Mouse (Mus musculus): ENCODE measurements at regions not wholly inside any gene's neighbourhood (a gene's known extent, or its start where the extent isn't known, plus 50 kb on each side); places are given as distances from the start of the nearest gene placed in this dataset.
A peak's percentile ranks its signal among the peaks of the same experiment; 100 is the strongest.

DNA sequence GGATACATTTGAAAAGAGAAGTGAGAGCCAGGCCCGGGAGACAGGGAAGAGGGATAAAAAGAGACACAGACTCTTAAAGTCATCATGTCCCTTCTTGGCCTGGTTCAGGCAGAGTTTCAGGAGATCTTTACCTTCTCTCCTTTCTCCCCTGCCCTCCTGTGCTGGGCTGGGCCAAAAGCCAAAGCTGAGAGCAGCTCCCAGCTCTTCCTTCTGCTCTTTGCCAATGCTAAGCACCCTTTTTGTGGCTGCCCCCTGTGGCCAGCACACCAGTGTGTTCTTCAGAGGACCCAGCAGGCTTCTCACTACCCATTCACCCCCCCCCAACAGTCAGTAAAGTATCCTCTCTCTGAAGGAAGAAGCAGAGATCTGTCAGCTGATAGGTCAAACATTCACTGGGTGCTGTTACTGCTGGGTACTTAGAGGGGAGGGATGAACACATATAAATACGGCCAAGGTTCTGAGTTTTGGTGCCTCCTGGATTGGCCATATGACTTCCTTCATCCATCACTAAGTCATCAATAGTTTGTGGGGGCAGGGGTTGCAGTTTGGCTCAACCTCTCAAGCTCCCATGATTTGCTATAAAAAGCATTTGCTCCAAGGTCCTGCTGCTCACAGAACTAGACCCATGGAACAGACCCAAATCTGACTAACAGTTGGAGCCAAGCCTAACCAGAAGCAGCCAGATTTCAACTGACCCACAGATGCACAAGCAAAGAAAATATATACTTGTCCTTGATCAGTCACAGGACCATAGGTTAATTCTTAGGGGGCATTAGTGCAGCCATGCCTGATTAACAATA is 87.7 kb upstream of the Spdye4c start:
- no peak for ATAC-seq (replicated peaks; ENCODE audit: low FRiP score, low read depth)
- no peaks in the 10 kb centered on the region for H3K4me1 ChIP-seq (replicated peaks; ENCODE audit: insufficient read depth, low read length)
- DNase-seq (ENCODE audit: low spot score): peak; percentile 33
- H3K36me3 ChIP-seq (ENCODE audit: insufficient read depth, low read length): no peaks in the 10 kb centered on the region
- no peak for TF ChIP-seq CTCF (IDR thresholded peaks at IDR 0.05; ENCODE audit: low read depth)
- no peaks in the 10 kb centered on the region for H3K27me3 ChIP-seq (ENCODE audit: insufficient read depth, low read length)
- no peak overlapping the region for H3K9ac ChIP-seq (ENCODE audit: low read depth, low read length)
- no peaks in the 10 kb centered on the region for H3K9me3 ChIP-seq (replicated peaks; ENCODE audit: low read length)
- no peak overlapping the region for H3K4me3 ChIP-seq (replicated peaks; ENCODE audit: low read depth, low read length)
- WGBS: 86% methylated on average over 2 of the region's 2 CpGs
- no peak overlapping the region for H3K27ac ChIP-seq
- no peak overlapping the region for H3K4me2 ChIP-seq (ENCODE audit: low read length)

DNA sequence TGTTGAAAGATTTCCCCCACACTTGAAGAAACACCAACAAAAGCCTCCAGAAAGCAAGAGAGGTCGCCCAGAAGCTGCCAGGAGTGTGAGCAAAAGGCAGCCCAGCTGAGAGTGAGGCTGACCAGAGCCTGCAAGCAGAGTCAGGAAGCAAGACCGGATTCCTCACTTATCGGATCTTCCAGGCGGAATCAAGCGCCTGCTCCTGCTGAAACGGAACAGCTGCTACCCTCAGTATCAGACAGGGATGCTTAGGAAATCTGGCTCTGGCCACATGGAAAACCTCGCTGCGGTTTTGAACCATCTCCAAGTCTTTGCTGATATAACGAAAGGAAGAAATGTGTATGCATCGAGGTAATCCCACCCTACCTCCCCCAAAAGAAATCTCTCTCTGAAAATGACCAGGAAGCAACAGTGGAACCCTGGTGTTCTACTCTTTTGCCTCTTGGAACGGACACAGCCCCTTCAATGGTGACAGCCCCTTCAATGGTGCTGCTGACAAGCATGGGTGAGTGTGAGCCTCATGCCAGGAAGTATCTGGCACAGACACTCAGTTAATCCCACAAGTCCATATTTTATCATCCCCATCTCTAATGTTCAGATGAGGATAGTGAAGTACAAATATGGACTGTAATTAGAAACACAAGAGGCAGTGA is 83.3 kb upstream of the Spdye4c start:
- H3K27ac ChIP-seq: no peak overlapping the region
- WGBS: 29% methylated on average over 11 of the region's 11 CpGs
- DNase-seq (ENCODE audit: low spot score) (peak; percentile 85), ATAC-seq (replicated peaks; ENCODE audit: low FRiP score, low read depth) (no peak; the same call in 1 of the 2 replicates)
- TF ChIP-seq CTCF (IDR thresholded peaks at IDR 0.05; ENCODE audit: low read depth): no peak
- H3K27me3 ChIP-seq (ENCODE audit: insufficient read depth, low read length): no peaks in the 10 kb centered on the region
- H3K9ac ChIP-seq (ENCODE audit: low read depth, low read length): no peak overlapping the region
- H3K4me1 ChIP-seq (replicated peaks; ENCODE audit: insufficient read depth, low read length): no peaks in the 10 kb centered on the region
- 0 out of 2 replicates have a peak overlapping the region, but pooled peaks have one; percentile 10 for H3K4me2 ChIP-seq (ENCODE audit: low read length)
- no peaks in the 10 kb centered on the region for H3K9me3 ChIP-seq (replicated peaks; ENCODE audit: low read length)
- no peak overlapping the region for H3K4me3 ChIP-seq (replicated peaks; ENCODE audit: low read depth, low read length)
- H3K36me3 ChIP-seq (ENCODE audit: insufficient read depth, low read length): no peaks in the 10 kb centered on the region

DNA sequence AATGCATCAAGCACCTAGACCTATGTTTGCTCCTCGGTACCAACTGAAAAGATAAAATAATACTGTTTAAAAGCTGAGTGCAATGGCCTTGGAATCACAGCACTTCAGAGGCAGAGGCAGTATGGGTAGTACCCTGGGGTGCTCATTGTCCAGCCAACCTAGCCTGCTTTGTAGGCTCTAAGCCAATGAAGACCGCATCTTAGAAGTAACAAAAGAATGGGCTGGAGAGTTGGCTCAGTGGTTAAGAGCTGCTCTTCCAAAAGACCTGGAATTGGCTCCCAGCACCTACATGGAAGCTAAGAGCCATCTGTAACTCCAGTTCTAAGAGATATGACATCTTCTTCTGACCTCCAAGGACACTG is 82.8 kb upstream of the Spdye4c start:
- no peak overlapping the region for H3K4me2 ChIP-seq (ENCODE audit: low read length)
- H3K36me3 ChIP-seq (ENCODE audit: insufficient read depth, low read length): no peaks in the 10 kb centered on the region
- H3K27me3 ChIP-seq (ENCODE audit: insufficient read depth, low read length): no peaks in the 10 kb centered on the region
- DNase-seq (ENCODE audit: low spot score) (no peak), ATAC-seq (replicated peaks; ENCODE audit: low FRiP score, low read depth) (no peak)
- 77% methylated on average over 2 of the region's 2 CpGs for WGBS
- no peak overlapping the region for H3K4me3 ChIP-seq (replicated peaks; ENCODE audit: low read depth, low read length)
- no peak overlapping the region for H3K9ac ChIP-seq (ENCODE audit: low read depth, low read length)
- no peaks in the 10 kb centered on the region for H3K9me3 ChIP-seq (replicated peaks; ENCODE audit: low read length)
- H3K4me1 ChIP-seq (replicated peaks; ENCODE audit: insufficient read depth, low read length): no peaks in the 10 kb centered on the region
- H3K27ac ChIP-seq: no peak overlapping the region
- no peak for TF ChIP-seq CTCF (IDR thresholded peaks at IDR 0.05; ENCODE audit: low read depth)

DNA sequence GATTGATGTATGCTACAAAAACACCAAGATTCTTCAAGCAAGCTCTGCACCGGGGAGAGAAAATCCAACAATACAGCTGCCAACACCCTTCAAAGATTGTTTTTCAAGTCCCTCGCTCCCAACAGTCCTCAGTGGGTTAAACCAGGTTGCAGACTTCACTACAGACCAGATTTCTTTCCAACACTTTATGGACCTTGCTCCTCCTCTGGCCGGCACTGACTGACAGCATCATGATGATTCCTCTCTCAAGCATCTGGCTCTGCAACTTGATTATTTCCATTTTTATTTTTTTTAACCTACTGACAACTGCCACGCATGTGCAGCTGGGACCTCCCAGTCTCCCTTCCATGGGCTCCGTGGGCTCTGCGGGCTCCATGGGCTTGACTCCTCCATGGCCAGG is 79.7 kb upstream of the Spdye4c start:
- TF ChIP-seq CTCF (IDR thresholded peaks at IDR 0.05; ENCODE audit: low read depth): no peak
- Histone ChIP-seq H3K27me3 (ENCODE audit: insufficient read depth, low read length) (no peaks in the 10 kb centered on the region), H3K9ac (ENCODE audit: low read depth, low read length) (no peak overlapping the region), H3K4me2 (ENCODE audit: low read length) (no peak overlapping the region), H3K4me3 (replicated peaks; ENCODE audit: low read depth, low read length) (no peak overlapping the region), H3K27ac (no peak overlapping the region), H3K9me3 (replicated peaks; ENCODE audit: low read length) (no peaks in the 10 kb centered on the region), H3K36me3 (ENCODE audit: insufficient read depth, low read length) (no peaks in the 10 kb centered on the region), H3K4me1 (replicated peaks; ENCODE audit: insufficient read depth, low read length) (no peaks in the 10 kb centered on the region)
- 64% methylated on average over 6 of the region's 6 CpGs for WGBS
- ATAC-seq (replicated peaks; ENCODE audit: low FRiP score, low read depth) (no peak), DNase-seq (ENCODE audit: low spot score) (no peak)

DNA sequence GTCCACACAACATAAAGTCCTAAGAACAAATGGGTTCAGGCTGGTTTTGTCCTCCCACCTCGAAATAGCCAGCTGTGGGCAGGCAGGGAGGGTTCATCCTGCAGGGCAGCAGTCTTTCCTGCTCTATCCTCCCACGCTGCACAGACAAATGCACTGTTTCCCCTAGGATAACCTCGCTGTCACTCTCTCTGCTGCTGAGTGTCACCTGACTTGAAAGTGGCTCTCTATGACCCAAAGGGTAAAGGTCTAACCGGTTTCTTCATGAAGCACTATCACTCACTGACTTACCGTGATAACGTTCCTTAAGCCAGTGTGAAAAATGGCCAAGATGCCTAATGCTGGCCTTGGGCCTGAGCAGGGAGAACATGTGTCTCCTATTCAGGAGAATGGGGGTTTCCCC is 78.2 kb upstream of the Spdye4c start:
- Histone ChIP-seq H3K36me3 (ENCODE audit: insufficient read depth, low read length) (no peaks in the 10 kb centered on the region), H3K4me1 (replicated peaks; ENCODE audit: insufficient read depth, low read length) (no peaks in the 10 kb centered on the region), H3K9me3 (replicated peaks; ENCODE audit: low read length) (no peaks in the 10 kb centered on the region), H3K9ac (ENCODE audit: low read depth, low read length) (no peak overlapping the region), H3K27ac (no peak overlapping the region), H3K4me3 (replicated peaks; ENCODE audit: low read depth, low read length) (no peak overlapping the region), H3K27me3 (ENCODE audit: insufficient read depth, low read length) (no peaks in the 10 kb centered on the region), H3K4me2 (ENCODE audit: low read length) (no peak overlapping the region)
- WGBS: 30% methylated on average over 6 of the region's 6 CpGs
- DNase-seq (ENCODE audit: low spot score) (peak; percentile 16), ATAC-seq (replicated peaks; ENCODE audit: low FRiP score, low read depth) (no peak)
- TF ChIP-seq CTCF (IDR thresholded peaks at IDR 0.05; ENCODE audit: low read depth): no peak

DNA sequence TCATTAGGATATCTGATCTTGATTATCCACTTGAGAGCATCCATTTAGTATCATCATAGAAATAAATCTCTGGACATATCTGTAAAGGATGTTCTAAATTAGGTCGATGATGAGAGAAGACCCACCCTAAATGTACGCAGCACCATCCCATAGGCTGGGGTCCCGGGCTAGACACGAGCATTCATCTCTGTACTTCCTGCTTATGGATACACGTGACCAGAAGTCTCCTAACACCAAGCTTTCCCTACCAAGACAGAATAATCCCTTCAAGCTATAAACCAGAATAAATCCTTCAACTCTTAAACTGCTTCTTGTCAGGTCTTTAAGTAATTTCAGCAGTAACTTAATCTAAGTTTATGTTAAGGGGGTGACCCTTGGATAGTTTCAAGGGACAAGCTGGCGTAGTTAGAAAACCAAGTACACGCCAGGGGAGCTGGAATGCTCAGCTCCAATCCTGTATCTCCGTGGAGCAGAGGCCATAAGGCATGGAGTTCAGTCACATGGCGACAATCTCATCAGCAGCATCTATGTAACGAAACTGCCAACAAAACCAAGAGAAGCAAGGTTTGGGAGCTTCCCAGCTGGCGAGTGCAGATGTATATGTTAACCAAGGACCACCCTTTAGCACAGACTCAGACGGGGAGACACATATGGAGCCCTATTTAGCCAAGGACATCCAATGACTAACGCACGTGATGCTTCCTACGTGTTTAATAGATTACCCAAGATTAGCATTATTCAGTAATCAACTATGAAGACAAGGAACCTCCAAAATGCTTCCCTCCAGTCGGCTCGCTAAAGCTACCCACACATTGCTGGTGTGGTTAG is 76.3 kb upstream of the Spdye4c start:
- Histone ChIP-seq H3K4me2 (ENCODE audit: low read length) (no peak overlapping the region), H3K4me1 (replicated peaks; ENCODE audit: insufficient read depth, low read length) (no peaks in the 10 kb centered on the region), H3K36me3 (ENCODE audit: insufficient read depth, low read length) (no peaks in the 10 kb centered on the region), H3K9me3 (replicated peaks; ENCODE audit: low read length) (no peaks in the 10 kb centered on the region), H3K9ac (ENCODE audit: low read depth, low read length) (no peak overlapping the region), H3K27ac (no peak overlapping the region), H3K4me3 (replicated peaks; ENCODE audit: low read depth, low read length) (no peak overlapping the region), H3K27me3 (ENCODE audit: insufficient read depth, low read length) (no peaks in the 10 kb centered on the region)
- TF ChIP-seq CTCF (IDR thresholded peaks at IDR 0.05; ENCODE audit: low read depth): no peak
- WGBS: 59% methylated on average over 17 of the region's 17 CpGs
- ATAC-seq (replicated peaks; ENCODE audit: low FRiP score, low read depth): no peak
- DNase-seq (ENCODE audit: low spot score): peak; percentile 75

All from kidney, postnatal 0 days (tissue).